Mouse (Mus musculus): ENCODE measurements at regions not wholly inside any gene's neighbourhood (a gene's known extent, or its start where the extent isn't known, plus 50 kb on each side); places are given as distances from the start of the nearest gene placed in this dataset.

DNA sequence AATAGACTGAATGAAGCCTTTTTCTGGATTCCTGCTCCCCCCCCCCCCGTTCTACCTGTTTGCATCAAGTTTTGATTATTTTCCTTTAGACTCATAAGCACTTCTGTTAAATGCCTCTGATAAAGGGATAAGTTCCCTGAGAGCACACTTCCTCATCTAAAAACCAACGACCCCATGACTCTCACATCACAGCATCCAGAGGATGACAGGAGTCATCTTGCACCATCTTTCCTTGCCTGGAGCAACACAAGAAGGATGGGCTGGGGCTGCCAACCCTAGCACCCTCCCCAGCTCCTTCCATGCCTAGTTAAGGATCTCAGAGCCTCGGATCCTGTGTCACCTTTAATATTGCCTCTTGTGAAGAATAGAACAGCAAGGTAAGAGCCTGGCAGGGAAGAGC is 170.0 kb downstream of the Ktn1 start:
- H3K27me3 ChIP-seq (ENCODE audit: control insufficient read depth, insufficient read depth, low read length) = no peaks in the 10 kb centered on the region
- 64% methylated on average over 3 of the region's 3 CpGs for WGBS
- no peaks in the 10 kb centered on the region for H3K36me3 ChIP-seq (ENCODE audit: control insufficient read depth, insufficient read depth, low read length)
- DNase-seq (ENCODE audit: low read depth in 1 of 2, low spot score in 2 of 2) = no peak
- no peak overlapping the region for H3K27ac ChIP-seq (ENCODE audit: insufficient read depth, low read length)
- no peak overlapping the region for H3K4me3 ChIP-seq (ENCODE audit: extremely low read depth, insufficient read depth, insufficient read length)
- no peak for TF ChIP-seq POLR2A (IDR thresholded peaks at IDR 0.05; ENCODE audit: low read depth, low read length)
- no peak for TF ChIP-seq CTCF (IDR thresholded peaks at IDR 0.05; ENCODE audit: extremely low read depth, insufficient read depth, insufficient read length, insufficient replicate concordance)
- H3K4me1 ChIP-seq (ENCODE audit: control insufficient read depth, insufficient read depth, insufficient read length) = no peaks in the 10 kb centered on the region

DNA sequence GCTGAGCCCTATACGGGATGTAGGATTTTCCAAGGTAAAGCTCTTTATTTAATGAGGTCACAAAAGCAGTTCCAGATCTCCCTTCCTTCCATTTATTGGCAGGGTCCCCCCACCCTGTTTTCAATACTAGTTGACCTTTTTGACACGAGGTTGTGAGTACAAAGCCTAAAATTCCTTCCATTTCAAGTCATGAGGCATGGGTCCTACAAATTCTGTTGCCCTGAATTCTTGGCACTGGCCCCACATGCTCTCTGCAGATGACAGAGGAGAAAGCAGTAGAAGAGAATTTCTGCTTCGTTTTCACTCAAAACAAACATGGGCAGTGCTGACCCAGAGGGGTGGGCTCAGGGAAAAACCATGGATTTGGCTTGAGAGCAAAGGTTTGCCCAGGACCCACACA is 170.4 kb downstream of the Ktn1 start:
- TF ChIP-seq POLR2A (IDR thresholded peaks at IDR 0.05; ENCODE audit: low read depth, low read length) = no peak
- no peak for TF ChIP-seq CTCF (IDR thresholded peaks at IDR 0.05; ENCODE audit: extremely low read depth, insufficient read depth, insufficient read length, insufficient replicate concordance)
- no peaks in the 10 kb centered on the region for H3K36me3 ChIP-seq (ENCODE audit: control insufficient read depth, insufficient read depth, low read length)
- H3K4me1 ChIP-seq (ENCODE audit: control insufficient read depth, insufficient read depth, insufficient read length) = no peaks in the 10 kb centered on the region
- no peak for DNase-seq (ENCODE audit: low read depth in 1 of 2, low spot score in 2 of 2)
- no peak overlapping the region for H3K27ac ChIP-seq (ENCODE audit: insufficient read depth, low read length)
- H3K4me3 ChIP-seq (ENCODE audit: extremely low read depth, insufficient read depth, insufficient read length) = no peak overlapping the region
- H3K27me3 ChIP-seq (ENCODE audit: control insufficient read depth, insufficient read depth, low read length) = no peaks in the 10 kb centered on the region
- 71% methylated on average over 3 of the region's 3 CpGs for WGBS

DNA sequence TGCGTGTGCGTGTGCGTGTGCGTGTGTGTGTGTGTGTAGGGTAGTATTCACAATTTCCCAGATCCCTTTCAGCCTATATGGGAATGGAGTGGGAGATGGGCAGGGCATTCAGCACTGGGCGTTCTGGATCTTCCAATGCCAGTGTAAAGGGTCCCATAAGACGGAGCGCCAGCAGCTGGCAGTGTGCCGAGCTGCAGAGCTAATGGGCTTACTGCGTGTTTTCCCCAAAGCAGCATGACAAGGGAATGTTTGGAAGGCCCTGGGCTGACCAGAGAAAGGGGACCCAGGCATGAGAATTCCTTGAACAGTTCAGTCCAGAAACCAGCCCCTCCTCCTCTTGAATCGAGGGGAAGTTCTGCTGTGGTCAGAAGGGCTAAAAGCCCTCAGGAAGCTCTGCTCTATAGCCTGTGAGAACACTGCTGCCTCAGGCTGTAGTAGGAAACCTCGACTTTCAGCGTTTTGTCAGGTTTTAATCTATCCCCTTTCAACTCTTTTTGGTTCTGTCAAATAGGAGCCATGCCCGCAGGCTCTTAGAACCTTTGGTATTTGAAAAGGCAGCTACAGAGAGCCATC is 172.4 kb downstream of the Ktn1 start:
- no peaks in the 10 kb centered on the region for H3K27me3 ChIP-seq (ENCODE audit: control insufficient read depth, insufficient read depth, low read length)
- TF ChIP-seq POLR2A (IDR thresholded peaks at IDR 0.05; ENCODE audit: low read depth, low read length) (no peak), CTCF (IDR thresholded peaks at IDR 0.05; ENCODE audit: extremely low read depth, insufficient read depth, insufficient read length, insufficient replicate concordance) (no peak)
- no peak for DNase-seq (ENCODE audit: low read depth in 1 of 2, low spot score in 2 of 2)
- WGBS = 68% methylated on average over 13 of the region's 13 CpGs
- H3K4me1 ChIP-seq (ENCODE audit: control insufficient read depth, insufficient read depth, insufficient read length) = no peaks in the 10 kb centered on the region; the same call in 1 of the 2 replicates
- H3K36me3 ChIP-seq (ENCODE audit: control insufficient read depth, insufficient read depth, low read length) = no peaks in the 10 kb centered on the region
- no peak overlapping the region for H3K4me3 ChIP-seq (ENCODE audit: extremely low read depth, insufficient read depth, insufficient read length)
- H3K27ac ChIP-seq (ENCODE audit: insufficient read depth, low read length) = no peak overlapping the region

DNA sequence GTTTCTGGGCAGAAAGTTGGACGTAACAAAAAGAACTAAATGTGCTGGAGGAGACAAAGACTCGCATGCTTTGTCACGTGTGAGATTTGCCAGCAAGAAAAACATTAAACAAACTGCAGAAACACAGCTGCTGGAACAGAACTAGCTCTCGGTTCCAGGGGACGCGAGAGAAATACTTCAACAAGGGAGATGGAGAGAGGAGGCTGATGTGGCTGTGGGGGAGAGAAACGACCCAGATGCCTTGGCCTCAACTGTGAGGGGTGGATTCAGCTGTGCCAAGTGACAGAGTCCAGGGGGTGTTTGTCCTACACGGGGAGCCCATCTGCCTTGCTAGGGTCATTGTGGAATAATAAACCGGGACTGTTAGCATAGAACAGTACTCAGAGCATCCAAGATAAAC is 174.9 kb downstream of the Ktn1 start:
- no peaks in the 10 kb centered on the region for H3K27me3 ChIP-seq (ENCODE audit: control insufficient read depth, insufficient read depth, low read length)
- no peaks in the 10 kb centered on the region for H3K36me3 ChIP-seq (ENCODE audit: control insufficient read depth, insufficient read depth, low read length)
- no peaks in the 10 kb centered on the region; the same call in 1 of the 2 replicates for H3K4me1 ChIP-seq (ENCODE audit: control insufficient read depth, insufficient read depth, insufficient read length)
- no peak for TF ChIP-seq POLR2A (IDR thresholded peaks at IDR 0.05; ENCODE audit: low read depth, low read length)
- TF ChIP-seq CTCF (IDR thresholded peaks at IDR 0.05; ENCODE audit: extremely low read depth, insufficient read depth, insufficient read length, insufficient replicate concordance) = no peak
- no peak overlapping the region for H3K27ac ChIP-seq (ENCODE audit: insufficient read depth, low read length)
- H3K4me3 ChIP-seq (ENCODE audit: extremely low read depth, insufficient read depth, insufficient read length) = no peak overlapping the region
- no peak for DNase-seq (ENCODE audit: low read depth in 1 of 2, low spot score in 2 of 2)
- 81% methylated on average over 9 of the region's 9 CpGs for WGBS

DNA sequence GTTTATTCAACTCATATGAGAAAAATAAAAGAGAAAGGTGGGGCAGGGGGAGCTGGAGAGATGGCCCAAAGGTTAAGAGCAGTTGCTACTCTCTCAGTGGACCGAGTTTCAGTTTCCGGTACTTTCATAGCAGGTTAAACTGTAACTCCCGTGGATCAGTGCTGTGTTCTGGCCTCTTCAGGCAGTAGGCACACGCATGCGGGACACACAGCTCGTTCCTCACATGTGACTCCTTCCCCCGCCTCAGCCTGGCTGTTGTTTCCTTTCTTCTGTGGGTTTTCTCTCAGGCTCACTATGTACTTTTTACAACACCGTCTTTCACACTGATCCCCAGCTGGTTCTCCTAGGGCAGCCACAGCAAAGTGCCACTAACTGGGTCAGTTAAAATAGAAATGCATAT is 175.4 kb downstream of the Ktn1 start:
- no peaks in the 10 kb centered on the region for H3K36me3 ChIP-seq (ENCODE audit: control insufficient read depth, insufficient read depth, low read length)
- WGBS = 17% methylated on average over 8 of the region's 8 CpGs
- no peak for DNase-seq (ENCODE audit: low read depth in 1 of 2, low spot score in 2 of 2)
- no peak overlapping the region for H3K4me3 ChIP-seq (ENCODE audit: extremely low read depth, insufficient read depth, insufficient read length)
- H3K27ac ChIP-seq (ENCODE audit: insufficient read depth, low read length) = no peak overlapping the region
- TF ChIP-seq POLR2A (IDR thresholded peaks at IDR 0.05; ENCODE audit: low read depth, low read length) (no peak), CTCF (IDR thresholded peaks at IDR 0.05; ENCODE audit: extremely low read depth, insufficient read depth, insufficient read length, insufficient replicate concordance) (no peak)
- H3K4me1 ChIP-seq (ENCODE audit: control insufficient read depth, insufficient read depth, insufficient read length) = no peaks in the 10 kb centered on the region; the same call in 1 of the 2 replicates
- no peaks in the 10 kb centered on the region for H3K27me3 ChIP-seq (ENCODE audit: control insufficient read depth, insufficient read depth, low read length)

DNA sequence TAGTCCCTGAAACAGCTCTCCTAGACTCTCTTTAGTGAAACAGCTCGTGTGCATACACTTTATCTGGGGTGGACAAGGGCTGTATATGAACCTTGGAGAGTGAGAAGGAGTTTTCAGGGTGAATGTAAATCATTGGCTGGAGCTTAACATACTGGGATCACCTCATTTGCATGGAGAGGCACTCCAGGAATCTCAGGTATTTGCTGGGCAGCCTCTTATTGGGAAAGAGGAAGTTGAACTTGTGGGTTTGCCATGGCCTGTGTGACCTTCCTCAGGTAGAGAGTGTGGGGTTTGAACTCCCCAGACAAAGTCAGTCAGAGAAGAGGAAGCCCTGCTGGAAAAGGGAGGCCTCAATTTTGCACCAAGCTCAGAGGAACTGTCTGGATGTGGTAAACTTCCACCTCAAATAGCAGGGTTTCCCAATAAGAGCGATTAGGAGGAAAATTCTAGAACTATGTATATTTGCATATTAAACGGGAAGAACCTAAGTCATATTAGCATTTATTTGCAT is 177.3 kb downstream of the Ktn1 start:
- Histone ChIP-seq H3K27me3 (ENCODE audit: control insufficient read depth, insufficient read depth, low read length) (no peaks in the 10 kb centered on the region), H3K4me3 (ENCODE audit: extremely low read depth, insufficient read depth, insufficient read length) (no peak overlapping the region), H3K4me1 (ENCODE audit: control insufficient read depth, insufficient read depth, insufficient read length) (no peaks in the 10 kb centered on the region; the same call in 1 of the 2 replicates), H3K36me3 (ENCODE audit: control insufficient read depth, insufficient read depth, low read length) (no peaks in the 10 kb centered on the region), H3K27ac (ENCODE audit: insufficient read depth, low read length) (no peak overlapping the region)
- 34% methylated on average over 3 of the region's 3 CpGs for WGBS
- no peak for DNase-seq (ENCODE audit: low read depth in 1 of 2, low spot score in 2 of 2)
- TF ChIP-seq POLR2A (IDR thresholded peaks at IDR 0.05; ENCODE audit: low read depth, low read length) (no peak), CTCF (IDR thresholded peaks at IDR 0.05; ENCODE audit: extremely low read depth, insufficient read depth, insufficient read length, insufficient replicate concordance) (no peak)

DNA sequence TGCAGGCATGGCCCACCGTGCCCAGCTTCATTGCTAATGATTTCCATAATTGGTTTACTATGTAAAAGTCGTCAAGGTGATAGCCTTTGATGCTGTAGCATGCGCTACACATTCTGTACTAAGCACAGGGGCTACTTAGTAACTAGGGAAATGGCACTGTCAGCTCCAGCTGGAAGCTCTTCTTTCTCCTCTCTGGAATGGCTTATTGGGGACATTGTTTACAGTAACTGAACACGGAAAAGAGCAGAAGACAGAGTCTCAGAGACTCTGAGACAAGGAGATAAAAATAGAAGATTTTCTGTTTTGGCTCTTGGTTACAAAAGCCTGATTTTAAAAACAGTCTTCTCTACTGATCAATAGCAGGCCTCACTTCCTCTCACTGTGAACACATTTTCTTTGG is 178.3 kb downstream of the Ktn1 start:
- Histone ChIP-seq H3K36me3 (ENCODE audit: control insufficient read depth, insufficient read depth, low read length) (no peaks in the 10 kb centered on the region), H3K4me1 (ENCODE audit: control insufficient read depth, insufficient read depth, insufficient read length) (no peaks in the 10 kb centered on the region; the same call in 1 of the 2 replicates), H3K4me3 (ENCODE audit: extremely low read depth, insufficient read depth, insufficient read length) (no peak overlapping the region), H3K27ac (ENCODE audit: insufficient read depth, low read length) (no peak overlapping the region), H3K27me3 (ENCODE audit: control insufficient read depth, insufficient read depth, low read length) (no peaks in the 10 kb centered on the region)
- WGBS = 84% methylated on average over 4 of the region's 4 CpGs
- no peak for TF ChIP-seq POLR2A (IDR thresholded peaks at IDR 0.05; ENCODE audit: low read depth, low read length)
- DNase-seq (ENCODE audit: low read depth in 1 of 2, low spot score in 2 of 2) = no peak

Measured in spleen, adult 2 months (tissue).